Mouse (Mus musculus) liver, embryonic 15.5 days (tissue): ENCODE results near the gene Minpp1. TPM values are rescaled to one million over a fixed set of nuclear protein-coding genes. Genes with fewer than 3 reads are reported as not detected.

ENCODE experiments used
- ATAC-seq: fragments of 200-750 bp; cut with Nextera tagmentation; 2 replicates; pipeline ENCODE4 v1.8.0; 2017; ENCODE audit warnings: moderate number of reproducible peaks, mild to moderate bottlenecking, moderate library complexity; ENCODE audit not compliant: insufficient read depth
- H3K27ac ChIP-seq: fragments of 300-500 bp; sonication (generic); replicated peaks from 2 replicates; pipeline ENCODE4 v1.5.1; 2015; ENCODE audit warnings: mild to moderate bottlenecking, inconsistent platforms
- H3K27me3 ChIP-seq: fragments of 300-500 bp; sonication (generic); 2 replicates; pipeline ENCODE4 v1.6.1; 2015; ENCODE audit warnings: mild to moderate bottlenecking, inconsistent platforms
- H3K36me3 ChIP-seq: fragments of 300-500 bp; sonication (generic); replicated peaks from 2 replicates; pipeline ENCODE4 v1.6.1; 2015; ENCODE audit warnings: moderate library complexity, mild to moderate bottlenecking, inconsistent platforms
- H3K4me1 ChIP-seq: fragments of 300-500 bp; sonication (generic); replicated peaks from 2 replicates; pipeline ENCODE4 v1.6.1; 2015; ENCODE audit warnings: inconsistent platforms
- H3K4me2 ChIP-seq: fragments of 300-500 bp; sonication (generic); 2 replicates; pipeline ENCODE4 v1.6.1; 2015; ENCODE audit warnings: moderate library complexity, mild to moderate bottlenecking, inconsistent platforms
- H3K4me3 ChIP-seq: fragments of 300-500 bp; sonication (generic); replicated peaks from 2 replicates; pipeline ENCODE4 v1.5.1; 2015; ENCODE audit warnings: mild to moderate bottlenecking, inconsistent platforms
- H3K9ac ChIP-seq: fragments of 300-500 bp; sonication (generic); 2 replicates; pipeline ENCODE4 v1.6.1; 2015; ENCODE audit warnings: moderate library complexity, mild to moderate bottlenecking, inconsistent platforms
- H3K9me3 ChIP-seq: fragments of 300-500 bp; sonication (generic); replicated peaks from 2 replicates; pipeline ENCODE4 v1.6.1; 2016; ENCODE audit warnings: inconsistent platforms
- WGBS: fragments of 180-500 bp; shearing (Covaris S2); methylation state at CpG from one replicate; pipeline ENCODE4 v1.1.7; 2015; ENCODE audit warnings: mixed read lengths; ENCODE audit not compliant: insufficient replicate concordance; 5-methylcytosine and 5-hydroxymethylcytosine counted together
- polyA plus RNA-seq: library from polyadenylated mRNA; unstranded; fragments of >200 nt; fragmentation: Nextera tagmentation; extraction: Ambion mirVana; gene quantifications from 2 replicates; pipeline ENCODE4 v1.2.1, GENCODE M21; 2015

Gene Minpp1
- polyA plus RNA-seq, 1 experiment from 2014 or later: 82.9 TPM

- H3K4me3 ChIP-seq: peak overlapping the region; percentile 89; the same call in 1 of the 2 replicates
- 81% methylated on average over 12 of the region's 12 CpGs for WGBS
- H3K4me2 ChIP-seq: peak overlapping the region; percentile 84
- H3K9ac ChIP-seq: no peak overlapping the region
- no peak overlapping the region; the same call in 1 of the 2 replicates for H3K27ac ChIP-seq
- H3K9me3 ChIP-seq: no peaks in the 10 kb centered on the region
- no peaks in the 10 kb centered on the region for H3K27me3 ChIP-seq
- ATAC-seq: no peak
- H3K36me3 ChIP-seq: peaks cover 33% of the 10 kb centered on the region
- H3K4me1 ChIP-seq: peaks cover 46% of the 10 kb centered on the region
These were observed 3.8 kb downstream of the Minpp1 start for GRCm38 (mm10) chr19:32489166-32489895.

- ATAC-seq: no peak
- no peaks in the 10 kb centered on the region for H3K27me3 ChIP-seq
- no peak overlapping the region for H3K4me3 ChIP-seq
- H3K4me2 ChIP-seq: peak overlapping the region; percentile 38
- H3K9ac ChIP-seq: no peak overlapping the region
- 79% methylated on average over 2 of the region's 2 CpGs for WGBS
- peaks cover 50% of the 10 kb centered on the region for H3K36me3 ChIP-seq
- H3K27ac ChIP-seq: peak overlapping the region; percentile 29; the same call in 1 of the 2 replicates
- peaks cover 47% of the 10 kb centered on the region for H3K4me1 ChIP-seq
- no peaks in the 10 kb centered on the region for H3K9me3 ChIP-seq
These were observed 5.4 kb downstream of the Minpp1 start for GRCm38 (mm10) chr19:32490976-32491375.

GRCm38 (mm10) chr19:32492339-32492738 is 6.8 kb downstream of the Minpp1 start:
- H3K4me1 ChIP-seq: peaks cover 44% of the 10 kb centered on the region
- no peak overlapping the region for H3K4me2 ChIP-seq
- 92% methylated on average over 3 of the region's 3 CpGs for WGBS
- no peaks in the 10 kb centered on the region for H3K27me3 ChIP-seq
- ATAC-seq: no peak
- H3K4me3 ChIP-seq: no peak overlapping the region
- H3K36me3 ChIP-seq: peaks cover 63% of the 10 kb centered on the region
- no peak overlapping the region for H3K9ac ChIP-seq
- no peaks in the 10 kb centered on the region for H3K9me3 ChIP-seq
- H3K27ac ChIP-seq: no peak overlapping the region

- no peak for ATAC-seq
- H3K36me3 ChIP-seq: peaks cover 70% of the 10 kb centered on the region
- H3K27me3 ChIP-seq: no peaks in the 10 kb centered on the region
- 84% methylated on average over 5 of the region's 5 CpGs for WGBS
- H3K9ac ChIP-seq: no peak overlapping the region
- peaks cover 39% of the 10 kb centered on the region for H3K4me1 ChIP-seq
- H3K9me3 ChIP-seq: no peaks in the 10 kb centered on the region
- H3K4me2 ChIP-seq: no peak overlapping the region
- no peak overlapping the region for H3K27ac ChIP-seq
- H3K4me3 ChIP-seq: no peak overlapping the region
These were observed 7.4 kb downstream of the Minpp1 start for GRCm38 (mm10) chr19:32492981-32493380.

GRCm38 (mm10) chr19:32493471-32493870 is 7.9 kb downstream of the Minpp1 start:
- no peak for ATAC-seq
- Histone ChIP-seq H3K36me3 (peaks cover 75% of the 10 kb centered on the region), H3K4me1 (peaks cover 34% of the 10 kb centered on the region)

GRCm38 (mm10) chr19:32494611-32495010 is 9.0 kb downstream of the Minpp1 start:
- 86% methylated on average over 13 of the region's 13 CpGs for WGBS
- Histone ChIP-seq H3K4me2 (no peak overlapping the region), H3K36me3 (peaks cover 85% of the 10 kb centered on the region), H3K27me3 (no peaks in the 10 kb centered on the region), H3K4me1 (peaks cover 30% of the 10 kb centered on the region), H3K4me3 (no peak overlapping the region), H3K9ac (no peak overlapping the region), H3K27ac (no peak overlapping the region), H3K9me3 (no peaks in the 10 kb centered on the region)
- ATAC-seq: no peak

More at GRCm38 (mm10) chr19:32493471-32493870, 7.9 kb downstream of the Minpp1 start:
- Histone ChIP-seq H3K4me3 (no peak overlapping the region), H3K27ac (no peak overlapping the region), H3K9ac (no peak overlapping the region), H3K9me3 (no peaks in the 10 kb centered on the region), H3K27me3 (no peaks in the 10 kb centered on the region), H3K4me2 (no peak overlapping the region)
- 81% methylated on average over 8 of the region's 8 CpGs for WGBS

GRCm38 (mm10) chr19:32495034-32495433 is 9.5 kb downstream of the Minpp1 start:
- peaks cover 30% of the 10 kb centered on the region for H3K4me1 ChIP-seq
- H3K27ac ChIP-seq: no peak overlapping the region
- H3K9ac ChIP-seq: no peak overlapping the region
- H3K4me2 ChIP-seq: no peak overlapping the region
- no peaks in the 10 kb centered on the region for H3K27me3 ChIP-seq
- ATAC-seq: no peak
- H3K36me3 ChIP-seq: peaks cover 88% of the 10 kb centered on the region
- H3K9me3 ChIP-seq: no peaks in the 10 kb centered on the region
- WGBS: 75% methylated on average over 11 of the region's 11 CpGs
- H3K4me3 ChIP-seq: no peak overlapping the region

- Histone ChIP-seq H3K27me3 (no peaks in the 10 kb centered on the region), H3K9ac (no peak overlapping the region), H3K4me3 (no peak overlapping the region), H3K4me1 (peaks cover 23% of the 10 kb centered on the region), H3K36me3 (peaks cover 91% of the 10 kb centered on the region), H3K27ac (no peak overlapping the region), H3K9me3 (no peaks in the 10 kb centered on the region), H3K4me2 (no peak overlapping the region)
- no peak for ATAC-seq
- WGBS: 70% methylated on average over 6 of the region's 6 CpGs
These were observed 11.8 kb downstream of the Minpp1 start for GRCm38 (mm10) chr19:32497411-32497810.

GRCm38 (mm10) chr19:32498002-32498401 is 12.4 kb downstream of the Minpp1 start:
- no peak overlapping the region for H3K4me3 ChIP-seq
- H3K36me3 ChIP-seq: peaks cover 87% of the 10 kb centered on the region
- H3K4me2 ChIP-seq: no peak overlapping the region
- ATAC-seq: no peak
- H3K27me3 ChIP-seq: no peaks in the 10 kb centered on the region
- H3K4me1 ChIP-seq: peaks cover 21% of the 10 kb centered on the region
- no peak overlapping the region for H3K27ac ChIP-seq
- 93% methylated on average over 5 of the region's 5 CpGs for WGBS
- H3K9me3 ChIP-seq: no peaks in the 10 kb centered on the region
- no peak overlapping the region for H3K9ac ChIP-seq

GRCm38 (mm10) chr19:32501414-32501813 is 15.8 kb downstream of the Minpp1 start:
- no peaks in the 10 kb centered on the region for H3K9me3 ChIP-seq
- H3K4me1 ChIP-seq: peaks cover 12% of the 10 kb centered on the region
- H3K27me3 ChIP-seq: no peaks in the 10 kb centered on the region
- H3K9ac ChIP-seq: no peak overlapping the region
- 77% methylated on average over 6 of the region's 6 CpGs for WGBS
- no peak overlapping the region for H3K4me3 ChIP-seq
- no peak for ATAC-seq
- no peak overlapping the region for H3K4me2 ChIP-seq
- H3K36me3 ChIP-seq: peaks cover 85% of the 10 kb centered on the region
- no peak overlapping the region for H3K27ac ChIP-seq

GRCm38 (mm10) chr19:32506081-32506480 is 20.5 kb downstream of the Minpp1 start:
- Histone ChIP-seq H3K27me3 (no peaks in the 10 kb centered on the region), H3K4me3 (no peak overlapping the region), H3K4me1 (peaks cover 51% of the 10 kb centered on the region), H3K36me3 (peaks cover 71% of the 10 kb centered on the region), H3K9ac (no peak overlapping the region), H3K27ac (peak overlapping the region; percentile 53), H3K4me2 (no peak overlapping the region), H3K9me3 (no peaks in the 10 kb centered on the region)
- ATAC-seq: no peak
- WGBS: 78% methylated on average over 8 of the region's 8 CpGs
